Mouse (Mus musculus) layer of hippocampus, postnatal 36 days (tissue): ENCODE data around the gene Wars. TPM values are rescaled to one million over a fixed set of nuclear protein-coding genes. Genes with fewer than 3 reads are reported as not detected.

Experiments used
- DNase-seq, 2 experiments: peaks; one replicate each; pipeline ENCODE4 v3.0.0; 2022
- microRNA-seq, 2 experiments: library from miRNA; unstranded; fragments of <30 nt; microRNA quantifications; one replicate each; pipeline ENCODE4 v1.2.0; 2021
- total RNA-seq, 2 experiments: library from RNA; stranded (reverse); gene quantifications; 2 replicates each; pipeline ENCODE4 v1.2.3; 2021

Gene Wars
- total RNA-seq, 2 experiments from 2014 or later, result 83.6 to 85.6 TPM

DNA sequence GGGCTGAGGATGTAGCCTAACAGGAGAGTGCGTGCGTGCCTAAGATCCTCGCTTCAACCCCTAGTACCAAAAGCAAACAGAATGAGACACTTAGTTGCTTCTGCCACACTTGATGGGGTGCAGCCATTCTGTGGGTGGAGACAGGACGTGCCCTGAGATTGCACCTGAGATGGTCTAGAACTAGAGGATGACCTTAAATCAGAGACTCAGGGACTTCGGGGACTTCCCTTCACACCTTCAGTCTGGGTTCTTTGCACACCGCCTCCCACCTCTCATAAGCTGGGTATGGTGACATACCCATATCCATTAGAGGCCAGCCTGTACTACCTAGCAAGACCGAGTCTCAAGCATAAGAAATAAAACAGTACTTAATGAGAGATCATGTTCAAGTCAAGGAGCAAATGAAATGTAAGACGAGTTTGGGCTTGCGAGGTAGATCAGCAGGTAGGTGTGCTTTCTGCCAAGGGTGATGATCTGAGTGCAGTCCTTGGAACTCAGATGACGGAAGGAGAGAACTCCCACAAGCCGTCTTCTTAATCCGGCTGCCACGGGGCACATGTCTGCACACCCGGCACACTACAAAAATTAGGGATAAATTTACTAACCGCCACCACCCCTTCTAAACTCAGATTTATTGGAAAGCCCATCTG is 69.6 kb downstream of the Wars start:
- DNase-seq, result no peak

DNA sequence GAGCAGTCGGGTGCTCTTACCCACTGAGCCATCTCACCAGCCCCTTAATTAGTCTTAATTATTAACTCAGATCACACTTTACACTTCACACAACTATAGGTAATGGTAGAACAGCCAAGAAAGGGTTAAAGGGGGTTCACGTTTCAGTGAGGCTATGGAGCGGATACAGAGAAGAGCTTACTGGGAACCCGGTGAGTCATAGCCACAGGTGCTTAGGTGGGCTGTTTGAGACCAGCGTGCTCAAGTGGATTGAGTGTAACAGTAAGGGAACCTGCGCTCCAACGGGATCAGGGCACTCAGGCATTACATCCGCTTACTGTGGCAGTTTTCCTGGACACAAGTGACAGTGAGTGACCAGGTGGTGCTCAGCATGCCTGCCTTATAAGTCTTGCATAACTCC is 70.9 kb downstream of the Wars start:
- no peak for DNase-seq

DNA sequence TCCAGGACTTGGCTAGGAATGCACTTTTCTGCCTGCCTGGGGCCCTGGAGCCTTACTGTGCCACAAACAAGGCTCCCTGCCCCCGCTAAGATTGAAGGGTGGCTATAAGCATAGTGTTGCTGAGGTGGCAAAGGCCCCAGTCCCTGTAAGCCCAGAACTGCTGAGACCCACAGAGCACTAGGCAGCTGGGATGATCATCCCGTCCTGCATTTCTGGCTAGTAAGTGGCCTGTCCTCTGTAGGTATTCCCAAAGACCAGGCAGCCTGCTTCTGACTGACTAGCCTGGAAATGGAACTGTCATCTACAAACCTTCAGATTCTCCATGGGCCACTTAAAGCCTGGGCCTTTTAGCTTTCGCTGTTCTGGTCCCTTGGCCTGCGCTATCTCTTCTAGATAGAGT is 73.5 kb downstream of the Wars start:
- DNase-seq, result no peak

GRCm38 (mm10) chr12:108816569-108816968 is 77.4 kb downstream of the Wars start:
- DNase-seq, result no peak

- no peak for DNase-seq
Measured at GRCm38 (mm10) chr12:108814470-108814869, 79.5 kb downstream of the Wars start.

GRCm38 (mm10) chr12:108812463-108812862 is 81.5 kb downstream of the Wars start:
- DNase-seq, result no peak

DNA sequence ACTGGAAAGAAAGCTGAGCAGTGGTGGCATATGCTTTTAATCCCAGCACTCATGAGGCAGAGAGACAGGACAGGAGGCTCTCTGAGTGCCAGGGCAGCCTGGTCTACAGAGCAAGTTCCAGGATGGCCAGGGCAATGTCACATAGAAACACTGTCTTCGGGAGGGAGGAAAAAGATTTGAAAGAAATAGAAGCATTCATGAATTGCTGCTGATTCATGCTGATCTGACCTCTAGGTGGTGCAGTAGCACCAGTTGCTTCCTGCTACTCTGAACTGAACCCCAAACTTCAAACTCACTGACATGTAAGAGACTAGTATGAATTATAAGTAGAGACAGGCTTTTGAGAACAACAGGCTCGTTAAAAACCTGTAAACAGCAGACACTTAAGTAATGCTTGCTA is 82.8 kb downstream of the Wars start:
- DNase-seq, result no peak

DNA sequence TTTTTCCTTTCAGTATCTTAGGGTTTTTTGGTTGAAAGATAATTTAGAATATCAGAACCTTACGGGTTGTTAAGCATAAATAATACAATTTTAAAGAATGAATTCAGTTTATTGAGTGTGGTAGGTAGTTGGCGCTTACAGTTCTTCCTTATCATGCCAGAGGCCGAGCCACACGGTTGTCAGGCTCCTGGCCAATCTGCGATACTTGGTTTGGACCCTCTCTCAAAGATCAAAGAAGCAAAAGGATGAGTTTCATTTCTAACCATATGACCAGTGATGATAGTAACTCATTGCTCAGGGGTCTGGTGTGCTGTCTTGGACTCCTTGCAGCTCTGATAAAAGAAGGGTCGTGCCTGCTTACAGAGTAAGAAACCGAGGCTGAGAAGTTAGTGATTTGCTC is 83.7 kb downstream of the Wars start:
- no peak for DNase-seq

Small RNAs within 50 kb of the gene (microRNA-seq; reads per million reads assigned to microRNA genes)
- gene Mir345, result 54.6 to 71.3 reads per million in 2 experiments

Other genes with a start within 250 kb of the Wars start
- gene Degs2, start 191.9 kb downstream of the Wars start, total RNA-seq, result 1 to 10 TPM; 4.1 to 5.0 TPM
- 10 to 100 TPM; 52.1 to 55.8 TPM for gene Yy1, start 101.2 kb downstream of the Wars start, total RNA-seq
- 10 to 100 TPM; 21.8 to 22.9 TPM for gene Slc25a29, start 58.3 kb downstream of the Wars start, total RNA-seq
- gene Slc25a47, start 58.1 kb downstream of the Wars start, total RNA-seq, result 10 to 100 TPM; 10.8 to 12.1 TPM
- gene Wdr25, start 543 bp downstream of the Wars start, total RNA-seq, result 10 to 100 TPM; 13.0 to 14.6 TPM
- gene Begain, start 174.0 kb upstream of the Wars start, total RNA-seq, result 100 to 1,000 TPM; 139 to 145 TPM